Mouse (Mus musculus): Measurements from ENCODE around the gene Itga10.

DNA sequence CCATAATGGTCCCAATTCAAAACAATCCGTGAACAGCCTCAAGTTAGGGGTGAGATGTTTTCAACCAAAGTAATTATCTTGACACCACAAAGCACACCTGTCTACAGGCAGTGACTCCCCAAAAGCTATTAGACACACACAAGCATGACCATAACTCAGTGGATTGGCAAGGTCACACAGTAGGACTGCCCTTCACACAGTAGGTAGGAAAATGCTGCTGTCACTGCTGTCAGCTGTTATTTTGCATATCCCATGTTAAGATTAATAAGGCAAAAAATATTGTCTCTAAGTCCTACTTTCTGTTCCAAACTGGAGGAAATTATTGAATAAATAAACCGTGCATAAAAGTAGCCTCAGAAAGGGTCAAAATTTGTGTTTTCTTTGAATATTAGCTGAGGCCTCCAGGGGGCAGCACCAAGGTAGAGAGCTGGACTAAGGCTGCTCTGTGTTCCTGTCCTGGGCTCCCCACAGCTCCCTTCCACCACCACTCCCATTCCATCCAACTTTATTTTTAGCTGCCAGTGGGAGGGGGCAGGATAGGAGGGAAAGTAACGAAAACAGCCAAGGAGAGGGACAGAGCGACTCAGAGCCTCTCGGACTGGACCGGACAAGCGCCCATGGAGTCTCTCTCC, at the start of gene Itga10:
- TF ChIP-seq POLR2A (IDR thresholded peaks at IDR 0.05; ENCODE audit: low read depth, low read length) (no peak), CTCF (IDR thresholded peaks at IDR 0.05; ENCODE audit: extremely low read depth, insufficient read depth, insufficient read length, insufficient replicate concordance) (peak; percentile 19; the same call in 1 of the 2 replicates)
